Mouse (Mus musculus) midbrain, embryonic 10.5 days (tissue): Measurements from ENCODE around the gene Prkce. TPM values are rescaled to one million over a fixed set of nuclear protein-coding genes. Genes with fewer than 3 reads are reported as not detected.

Experiments
- DNase-seq: peaks from one replicate; pipeline ENCODE4 v3.0.0-alpha.2; 2017; ENCODE audit warnings: low spot score
- H3K27ac ChIP-seq: fragments of 300-500 bp; sonication (generic); replicated peaks from 2 replicates; pipeline ENCODE4 v1.5.1; 2016; ENCODE audit warnings: mild to moderate bottlenecking
- H3K27me3 ChIP-seq: fragments of 300-500 bp; sonication (generic); 2 replicates; pipeline ENCODE4 v1.6.1; 2016; ENCODE audit warnings: low read depth, mild to moderate bottlenecking; ENCODE audit not compliant: poor library complexity, severe bottlenecking
- H3K36me3 ChIP-seq: fragments of 300-500 bp; sonication (generic); 2 replicates; pipeline ENCODE4 v1.6.1; 2016; ENCODE audit warnings: mild to moderate bottlenecking, moderate library complexity
- H3K4me1 ChIP-seq: fragments of 300-500 bp; sonication (generic); 2 replicates; pipeline ENCODE4 v1.6.1; 2016
- H3K4me3 ChIP-seq: fragments of 300-500 bp; sonication (generic); 2 replicates; pipeline ENCODE4 v1.5.1; 2016; ENCODE audit warnings: mild to moderate bottlenecking, moderate library complexity
- H3K9me3 ChIP-seq: fragments of 300-500 bp; sonication (generic); replicated peaks from 2 replicates; pipeline ENCODE4 v1.6.1; 2016; ENCODE audit warnings: mild to moderate bottlenecking
- WGBS: fragments of 180-500 bp; shearing (Covaris S2); methylation state at CpG from one replicate; pipeline ENCODE4 v1.1.7; 2016; 5-methylcytosine and 5-hydroxymethylcytosine counted together
- polyA plus RNA-seq: library from polyadenylated mRNA; unstranded; fragments of >200 nt; fragmentation: Nextera tagmentation; extraction: Ambion mirVana; gene quantifications from 2 replicates; pipeline ENCODE4 v1.2.1, GENCODE M21; 2016

Prkce gene
- polyA plus RNA-seq, 1 experiment from 2014 or later: 2.9 TPM

DNA sequence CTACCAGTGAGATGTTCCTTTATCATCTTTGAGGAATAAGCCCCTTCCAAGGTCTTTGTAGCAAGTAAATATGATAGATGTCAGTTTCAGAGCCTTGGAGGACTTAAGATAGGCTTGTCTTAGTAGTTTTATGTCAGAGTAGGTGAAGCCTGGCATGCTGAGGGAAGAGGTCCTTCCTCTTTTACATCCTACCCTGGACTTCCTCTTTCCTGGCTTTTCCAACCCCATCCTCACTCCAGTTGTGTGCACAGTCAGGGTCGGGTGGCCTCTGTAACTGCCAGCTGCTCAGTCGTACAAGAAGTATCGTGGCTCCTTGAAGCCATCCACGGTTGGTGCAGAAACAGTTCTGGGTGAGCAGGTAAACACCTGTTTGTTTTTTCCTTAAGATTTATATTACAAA, 517.7 kb downstream of the Prkce start:
- 93% methylated on average over 4 of the region's 4 CpGs for WGBS

GRCm38 (mm10) chr17:86687021-86687420, 519.4 kb downstream of the Prkce start:
- Histone ChIP-seq H3K36me3 (no peaks in the 10 kb centered on the region), H3K4me3 (no peak overlapping the region), H3K27me3 (no peaks in the 10 kb centered on the region), H3K9me3 (0 out of 2 replicates have a peak, but pooled peaks cover 6% of the 10 kb centered on the region), H3K4me1 (no peaks in the 10 kb centered on the region), H3K27ac (no peak overlapping the region)
- DNase-seq: no peak
- WGBS: 86% methylated on average over 3 of the region's 3 CpGs

More for the DNA sequence above, 517.7 kb downstream of the Prkce start:
- H3K4me1 ChIP-seq: no peaks in the 10 kb centered on the region
- H3K36me3 ChIP-seq: no peaks in the 10 kb centered on the region
- no peaks in the 10 kb centered on the region for H3K27me3 ChIP-seq
- no peaks in the 10 kb centered on the region for H3K9me3 ChIP-seq
- H3K4me3 ChIP-seq: no peak overlapping the region
- no peak overlapping the region for H3K27ac ChIP-seq
- no peak for DNase-seq

GRCm38 (mm10) chr17:86690871-86691390, 523.3 kb downstream of the Prkce start:
- Histone ChIP-seq H3K9me3 (0 out of 2 replicates have a peak, but pooled peaks cover 6% of the 10 kb centered on the region), H3K4me3 (no peak overlapping the region), H3K4me1 (no peaks in the 10 kb centered on the region), H3K27me3 (no peaks in the 10 kb centered on the region), H3K36me3 (no peaks in the 10 kb centered on the region), H3K27ac (no peak overlapping the region)
- 78% methylated on average over 2 of the region's 2 CpGs for WGBS
- no peak for DNase-seq

DNA sequence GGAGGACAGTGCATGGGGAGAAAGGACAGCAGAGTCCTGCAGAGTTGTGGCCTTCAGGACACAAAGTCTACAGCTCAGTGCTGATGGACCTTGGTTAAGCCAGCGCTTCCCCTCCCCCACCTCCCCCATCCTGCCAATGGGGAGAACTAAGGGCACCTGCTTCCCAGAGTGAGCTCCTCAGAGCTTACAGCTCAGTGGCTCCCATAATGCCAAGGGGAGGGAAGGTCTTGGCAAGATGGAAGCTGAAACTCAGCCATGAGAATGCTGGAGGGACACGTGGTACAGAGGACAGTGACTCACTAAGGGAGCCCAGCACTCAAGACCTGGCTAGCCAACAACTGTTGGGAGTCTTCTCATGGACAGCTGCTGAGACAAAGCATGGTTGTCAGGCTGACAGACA, 530.2 kb downstream of the Prkce start:
- H3K4me1 ChIP-seq: no peaks in the 10 kb centered on the region
- H3K27me3 ChIP-seq: no peaks in the 10 kb centered on the region
- H3K27ac ChIP-seq: no peak overlapping the region
- H3K9me3 ChIP-seq: no peaks in the 10 kb centered on the region
- no peaks in the 10 kb centered on the region for H3K36me3 ChIP-seq
- WGBS: 89% methylated on average over 2 of the region's 2 CpGs
- no peak overlapping the region for H3K4me3 ChIP-seq
- DNase-seq: no peak

DNA sequence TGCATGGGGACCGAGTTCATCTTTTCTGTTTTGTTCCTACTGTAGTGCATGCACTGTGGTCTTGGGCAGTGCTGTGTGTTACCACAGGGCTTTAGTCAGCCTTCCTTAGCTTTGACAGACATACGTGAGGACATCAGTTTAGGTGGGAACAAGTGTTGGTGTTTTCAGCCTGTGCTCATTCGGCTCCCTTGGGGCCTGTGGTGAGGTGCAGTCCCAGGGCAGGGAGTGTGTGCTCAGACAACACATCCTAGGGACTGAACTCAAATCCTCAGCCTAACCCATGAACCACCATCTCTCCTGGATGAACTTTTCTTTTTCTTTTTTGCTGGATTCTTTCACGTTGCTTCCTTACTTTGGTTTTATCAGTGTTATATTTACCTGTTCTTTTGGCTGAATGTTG, 535.8 kb downstream of the Prkce start:
- Histone ChIP-seq H3K4me1 (no peaks in the 10 kb centered on the region), H3K9me3 (no peaks in the 10 kb centered on the region), H3K27ac (no peak overlapping the region), H3K4me3 (no peak overlapping the region), H3K27me3 (no peaks in the 10 kb centered on the region), H3K36me3 (no peaks in the 10 kb centered on the region)
- DNase-seq: no peak
- WGBS: 82% methylated on average over 4 of the region's 4 CpGs

DNA sequence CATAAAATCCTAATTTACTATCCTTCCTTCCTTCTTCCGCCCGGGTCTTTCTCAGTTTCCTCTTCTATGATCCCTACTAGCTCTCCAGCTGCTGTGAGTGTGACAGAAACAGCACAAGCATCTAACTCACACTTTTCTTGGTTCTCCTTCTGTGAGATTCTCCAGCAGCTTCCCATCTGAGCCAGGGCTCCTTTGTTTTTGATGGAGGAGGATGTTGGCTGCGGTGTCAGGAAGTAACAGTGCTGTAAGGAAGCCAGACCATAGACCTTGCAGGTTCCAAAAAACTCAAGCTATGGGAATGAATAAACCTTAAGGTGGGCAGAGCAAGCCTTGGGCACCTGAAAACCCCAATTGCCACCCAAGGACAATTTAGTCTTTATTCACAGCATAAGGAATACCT, 537.7 kb downstream of the Prkce start:
- Histone ChIP-seq H3K4me1 (no peaks in the 10 kb centered on the region), H3K4me3 (no peak overlapping the region), H3K27ac (no peak overlapping the region), H3K36me3 (no peaks in the 10 kb centered on the region), H3K9me3 (no peaks in the 10 kb centered on the region), H3K27me3 (no peaks in the 10 kb centered on the region)
- 92% methylated on average over 3 of the region's 3 CpGs for WGBS
- DNase-seq: no peak

GRCm38 (mm10) chr17:86706467-86706866, 538.9 kb downstream of the Prkce start:
- 77% methylated on average over 1 of the region's 1 CpGs for WGBS
- no peaks in the 10 kb centered on the region for H3K4me1 ChIP-seq

More at GRCm38 (mm10) chr17:86706467-86706866, 538.9 kb downstream of the Prkce start:
- no peak overlapping the region for H3K4me3 ChIP-seq
- H3K27ac ChIP-seq: no peak overlapping the region
- no peaks in the 10 kb centered on the region for H3K9me3 ChIP-seq
- DNase-seq: no peak
- H3K36me3 ChIP-seq: no peaks in the 10 kb centered on the region
- no peaks in the 10 kb centered on the region for H3K27me3 ChIP-seq

Other genes starting within 250 kb of the Prkce start
- 21.7 and 21.9 TPM in 2 replicates for gene Srbd1, start 22.6 kb upstream of the Prkce start, polyA plus RNA-seq